Mouse (Mus musculus) lung, embryonic 16.5 days (tissue): ENCODE measurements around the gene Trim8. TPM values are rescaled to one million over a fixed set of nuclear protein-coding genes. Genes with fewer than 3 reads are reported as not detected.

ENCODE experiments used
- ATAC-seq: fragments of 200-750 bp; cut with Nextera tagmentation; 2 replicates; pipeline ENCODE4 v1.8.0; 2017; ENCODE audit warnings: low read depth, mild to moderate bottlenecking, moderate library complexity
- H3K27ac ChIP-seq: fragments of 300-500 bp; sonication (generic); 2 replicates; pipeline ENCODE4 v1.5.1; 2014; ENCODE audit warnings: mild to moderate bottlenecking, control low read depth, low read length
- H3K27me3 ChIP-seq: fragments of 300-500 bp; sonication (generic); 2 replicates; pipeline ENCODE4 v1.6.1; 2014; ENCODE audit warnings: low read depth, low read length, mixed read lengths; ENCODE audit not compliant: control insufficient read depth, insufficient read depth
- H3K36me3 ChIP-seq: fragments of 300-500 bp; sonication (generic); 2 replicates; pipeline ENCODE4 v1.6.1; 2014; ENCODE audit warnings: low read length; ENCODE audit not compliant: control insufficient read depth, insufficient read depth
- H3K4me1 ChIP-seq: fragments of 300-500 bp; sonication (generic); replicated peaks from 2 replicates; pipeline ENCODE4 v1.6.1; 2014; ENCODE audit warnings: low read length, mixed read lengths; ENCODE audit not compliant: control insufficient read depth, insufficient read depth
- H3K4me2 ChIP-seq: fragments of 300-500 bp; sonication (generic); 2 replicates; pipeline ENCODE4 v1.6.1; 2014; ENCODE audit warnings: low read depth, low read length, control low read depth
- H3K4me3 ChIP-seq: fragments of 300-500 bp; sonication (generic); 2 replicates; pipeline ENCODE4 v1.5.1; 2014; ENCODE audit warnings: mild to moderate bottlenecking, low read length, control low read depth
- H3K9ac ChIP-seq: fragments of 300-500 bp; sonication (generic); 2 replicates; pipeline ENCODE4 v1.6.1; 2014; ENCODE audit warnings: low read length, control low read depth
- H3K9me3 ChIP-seq: fragments of 300-500 bp; sonication (generic); 2 replicates; pipeline ENCODE4 v1.6.1; 2016; ENCODE audit warnings: low read length; ENCODE audit not compliant: control insufficient read depth
- WGBS: fragments of 180-500 bp; shearing (Covaris S2); extraction: QIAGEN DNeasy Blood & Tissue Kit; methylation state at CpG from one replicate; pipeline ENCODE4 v1.1.7; 2014; 5-methylcytosine and 5-hydroxymethylcytosine counted together
- polyA plus RNA-seq: library from polyadenylated mRNA; unstranded; fragments of >200 nt; fragmentation: Nextera tagmentation; extraction: Ambion mirVana; gene quantifications from 2 replicates; pipeline ENCODE4 v1.2.1, GENCODE M21; 2015

Trim8 gene
- polyA plus RNA-seq, 1 experiment from 2014 or later, result 24.9 TPM

- H3K27me3 ChIP-seq, result no peaks in the 10 kb centered on the region
- H3K9me3 ChIP-seq, result no peaks in the 10 kb centered on the region
- H3K36me3 ChIP-seq, result peaks cover 48% of the 10 kb centered on the region
- peaks cover 41% of the 10 kb centered on the region for H3K4me1 ChIP-seq
- no peak for ATAC-seq
- H3K4me3 ChIP-seq, result no peak overlapping the region
- 89% methylated on average over 24 of the region's 24 CpGs for WGBS
- no peak overlapping the region for H3K9ac ChIP-seq
- no peak overlapping the region for H3K4me2 ChIP-seq
- no peak overlapping the region for H3K27ac ChIP-seq
These were observed 13.9 kb downstream of the Trim8 start for GRCm38 (mm10) chr19:46515287-46515821.

GRCm38 (mm10) chr19:46516667-46517528 lies 15.4 kb downstream of the Trim8 start:
- Histone ChIP-seq H3K9me3 (no peaks in the 10 kb centered on the region), H3K4me3 (no peak overlapping the region), H3K36me3 (peaks cover 44% of the 10 kb centered on the region), H3K9ac (no peak overlapping the region), H3K4me2 (no peak overlapping the region), H3K27me3 (no peaks in the 10 kb centered on the region), H3K27ac (peak overlapping the region; percentile 76), H3K4me1 (peaks cover 29% of the 10 kb centered on the region)
- no peak for ATAC-seq
- WGBS, result 66% methylated on average over 3 of the region's 3 CpGs

- peak; percentile 70 for ATAC-seq
- Histone ChIP-seq H3K27ac (peak overlapping the region; percentile 76), H3K9ac (peak overlapping the region; percentile 57), H3K36me3 (peaks cover 35% of the 10 kb centered on the region), H3K4me1 (peaks cover 33% of the 10 kb centered on the region), H3K27me3 (no peaks in the 10 kb centered on the region), H3K9me3 (no peaks in the 10 kb centered on the region), H3K4me2 (peak overlapping the region; percentile 53), H3K4me3 (no peak overlapping the region; the same call in 1 of the 2 replicates)
- WGBS, result 28% methylated on average over 11 of the region's 14 CpGs
These were observed 16.2 kb downstream of the Trim8 start for GRCm38 (mm10) chr19:46517529-46518351.

GRCm38 (mm10) chr19:46518352-46518787 lies 16.9 kb downstream of the Trim8 start:
- Histone ChIP-seq H3K9me3 (no peaks in the 10 kb centered on the region), H3K36me3 (peaks cover 29% of the 10 kb centered on the region), H3K9ac (peak overlapping the region; percentile 57), H3K27me3 (no peaks in the 10 kb centered on the region), H3K4me3 (peak overlapping the region; percentile 20), H3K4me1 (peaks cover 39% of the 10 kb centered on the region), H3K4me2 (peak overlapping the region; percentile 53), H3K27ac (peak overlapping the region; percentile 76)
- 2% methylated on average over 13 of the region's 13 CpGs for WGBS
- peak; percentile 87 for ATAC-seq

- Histone ChIP-seq H3K27ac (peak overlapping the region; percentile 30), H3K4me1 (peaks cover 46% of the 10 kb centered on the region)
These were observed 17.5 kb downstream of the Trim8 start for GRCm38 (mm10) chr19:46518828-46519621.

GRCm38 (mm10) chr19:46521698-46522097 lies 20.2 kb downstream of the Trim8 start:
- 0 out of 2 replicates have a peak, but pooled peaks cover under 1% of the 10 kb centered on the region for H3K36me3 ChIP-seq
- no peak for ATAC-seq
- no peak overlapping the region for H3K9ac ChIP-seq
- H3K4me2 ChIP-seq, result no peak overlapping the region
- H3K27ac ChIP-seq, result no peak overlapping the region
- no peaks in the 10 kb centered on the region for H3K27me3 ChIP-seq
- no peak overlapping the region for H3K4me3 ChIP-seq
- peaks cover 61% of the 10 kb centered on the region for H3K4me1 ChIP-seq
- no peaks in the 10 kb centered on the region for H3K9me3 ChIP-seq

More at GRCm38 (mm10) chr19:46518828-46519621, 17.5 kb downstream of the Trim8 start:
- Histone ChIP-seq H3K4me3 (no peak overlapping the region), H3K36me3 (peaks cover 24% of the 10 kb centered on the region), H3K9ac (peak overlapping the region; percentile 57), H3K9me3 (no peaks in the 10 kb centered on the region), H3K4me2 (peak overlapping the region; percentile 53; the same call in 1 of the 2 replicates), H3K27me3 (no peaks in the 10 kb centered on the region)
- no peak for ATAC-seq
- WGBS, result 14% methylated on average over 5 of the region's 5 CpGs

GRCm38 (mm10) chr19:46522433-46523044 lies 21.0 kb downstream of the Trim8 start:
- Histone ChIP-seq H3K4me2 (no peak overlapping the region; the same call in 1 of the 2 replicates), H3K9me3 (no peaks in the 10 kb centered on the region), H3K27ac (peak overlapping the region; percentile 87; the same call in 1 of the 2 replicates), H3K27me3 (no peaks in the 10 kb centered on the region), H3K36me3 (no peaks in the 10 kb centered on the region), H3K9ac (no peak overlapping the region), H3K4me3 (no peak overlapping the region), H3K4me1 (peaks cover 55% of the 10 kb centered on the region)
- no peak for ATAC-seq
- WGBS, result 18% methylated on average over 15 of the region's 15 CpGs

GRCm38 (mm10) chr19:46523131-46523479 lies 21.6 kb downstream of the Trim8 start:
- H3K4me3 ChIP-seq, result no peak overlapping the region; the same call in 1 of the 2 replicates
- peak overlapping the region; percentile 54 for H3K4me2 ChIP-seq
- ATAC-seq, result peak; percentile 10
- no peaks in the 10 kb centered on the region for H3K9me3 ChIP-seq
- peaks cover 54% of the 10 kb centered on the region for H3K4me1 ChIP-seq
- H3K27ac ChIP-seq, result peak overlapping the region; percentile 87
- no peaks in the 10 kb centered on the region for H3K36me3 ChIP-seq
- no peaks in the 10 kb centered on the region for H3K27me3 ChIP-seq
- H3K9ac ChIP-seq, result peak overlapping the region; percentile 51
